Mouse (Mus musculus): ENCODE measurements around the gene Phf3.
A peak's percentile ranks its signal among the peaks of the same experiment; 100 is the strongest.

Phf3 gene

GRCm38 (mm10) chr1:30873541-30874260 lies at the start of gene Phf3:
Gene Phf3 (minus strand): TSS chr1:30873921.
- TF ChIP-seq GATA4 (IDR thresholded peaks at IDR 0.05; ENCODE audit: insufficient replicate concordance, low read length), result no peak

GRCm38 (mm10) chr1:30922237-30922636 lies 48.5 kb upstream of the Phf3 start:
- no peak for TF ChIP-seq GATA4 (IDR thresholded peaks at IDR 0.05; ENCODE audit: insufficient replicate concordance, low read length)

- TF ChIP-seq GATA4 (IDR thresholded peaks at IDR 0.05; ENCODE audit: insufficient replicate concordance, low read length), result no peak
These were observed 47.5 kb upstream of the Phf3 start for GRCm38 (mm10) chr1:30921252-30921651.

- TF ChIP-seq GATA4 (IDR thresholded peaks at IDR 0.05; ENCODE audit: insufficient replicate concordance, low read length), result no peak
These were observed 47.0 kb upstream of the Phf3 start for GRCm38 (mm10) chr1:30920620-30921177.

- TF ChIP-seq GATA4 (IDR thresholded peaks at IDR 0.05; ENCODE audit: insufficient replicate concordance, low read length), result no peak
These were observed 36.5 kb upstream of the Phf3 start for GRCm38 (mm10) chr1:30910172-30910571.

GRCm38 (mm10) chr1:30908797-30909196 lies 35.1 kb upstream of the Phf3 start:
- no peak for TF ChIP-seq GATA4 (IDR thresholded peaks at IDR 0.05; ENCODE audit: insufficient replicate concordance, low read length)

- TF ChIP-seq GATA4 (IDR thresholded peaks at IDR 0.05; ENCODE audit: insufficient replicate concordance, low read length), result no peak
These were observed 29.9 kb upstream of the Phf3 start for GRCm38 (mm10) chr1:30903480-30904218.

- TF ChIP-seq GATA4 (IDR thresholded peaks at IDR 0.05; ENCODE audit: insufficient replicate concordance, low read length), result no peak
These were observed 25.0 kb upstream of the Phf3 start for GRCm38 (mm10) chr1:30898691-30899090.

GRCm38 (mm10) chr1:30875746-30876145 lies 2.0 kb upstream of the Phf3 start:
- no peak for TF ChIP-seq GATA4 (IDR thresholded peaks at IDR 0.05; ENCODE audit: insufficient replicate concordance, low read length)

- TF ChIP-seq GATA4 (IDR thresholded peaks at IDR 0.05; ENCODE audit: insufficient replicate concordance, low read length), result no peak
These were observed 775 bp upstream of the Phf3 start for GRCm38 (mm10) chr1:30874261-30875131.

GRCm38 (mm10) chr1:30872836-30873540 lies 733 bp downstream of the Phf3 start:
- TF ChIP-seq GATA4 (IDR thresholded peaks at IDR 0.05; ENCODE audit: insufficient replicate concordance, low read length), result no peak

GRCm38 (mm10) chr1:30867786-30868185 lies 5.9 kb downstream of the Phf3 start:
- no peak for TF ChIP-seq GATA4 (IDR thresholded peaks at IDR 0.05; ENCODE audit: insufficient replicate concordance, low read length)

GRCm38 (mm10) chr1:30852518-30852917 lies 21.2 kb downstream of the Phf3 start:
- no peak for TF ChIP-seq GATA4 (IDR thresholded peaks at IDR 0.05; ENCODE audit: insufficient replicate concordance, low read length)

- TF ChIP-seq GATA4 (IDR thresholded peaks at IDR 0.05; ENCODE audit: insufficient replicate concordance, low read length), result no peak
These were observed 21.8 kb downstream of the Phf3 start for GRCm38 (mm10) chr1:30851920-30852319.

- TF ChIP-seq GATA4 (IDR thresholded peaks at IDR 0.05; ENCODE audit: insufficient replicate concordance, low read length), result peak; percentile 76; the same call in 1 of the 2 replicates
These were observed 22.8 kb downstream of the Phf3 start for GRCm38 (mm10) chr1:30850906-30851305.

Data from liver, adult (tissue).